Mouse (Mus musculus): ENCODE data around the gene Fam19a1. TPM values are rescaled to one million over a fixed set of nuclear protein-coding genes. Genes with fewer than 3 reads are reported as not detected.

Gene Fam19a1
- total and polyA plus RNA-seq, 2 experiments from 2014 or later = 17.1 to 22.3 TPM

DNA sequence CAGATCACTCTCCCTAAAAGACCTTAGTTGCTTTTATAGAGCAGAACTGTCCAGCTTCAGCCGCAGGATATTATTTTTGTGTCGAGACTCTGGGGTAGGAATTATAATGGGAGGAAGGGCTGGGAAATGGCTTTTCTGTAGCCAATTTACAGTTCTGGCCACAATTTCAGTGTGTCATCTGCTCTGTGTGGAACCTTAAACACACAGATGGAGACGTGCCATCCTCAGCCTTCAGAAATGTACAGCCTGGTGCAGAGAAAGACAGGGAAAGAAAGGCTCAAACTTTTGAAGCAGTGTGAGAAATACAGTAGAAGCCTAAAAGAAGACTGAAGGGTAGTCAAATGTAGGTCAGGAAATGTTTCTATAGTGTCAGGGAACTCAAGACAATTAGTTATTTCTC lies 519.3 kb downstream of the Fam19a1 start:
- 25% methylated on average over 3 of the region's 3 CpGs for WGBS
- H3K9ac ChIP-seq = no peak overlapping the region
- no peaks in the 10 kb centered on the region for H3K4me1 ChIP-seq (ENCODE audit: insufficient read depth)
- no peak for TF ChIP-seq CTCF (IDR thresholded peaks at IDR 0.05; ENCODE audit: low read depth)
- H3K4me2 ChIP-seq (ENCODE audit: low read depth) = no peak overlapping the region
- H3K36me3 ChIP-seq (ENCODE audit: insufficient read depth) = no peaks in the 10 kb centered on the region
- ATAC-seq (no peak), DNase-seq (peak; percentile 28)
- no peak overlapping the region for H3K27ac ChIP-seq (ENCODE audit: low read depth, low read length)
- no peaks in the 10 kb centered on the region for H3K9me3 ChIP-seq (ENCODE audit: low read length)
- no peak overlapping the region for H3K4me3 ChIP-seq (ENCODE audit: low read depth, low read length)
- no peaks in the 10 kb centered on the region for H3K27me3 ChIP-seq (ENCODE audit: insufficient read depth, low read length)

DNA sequence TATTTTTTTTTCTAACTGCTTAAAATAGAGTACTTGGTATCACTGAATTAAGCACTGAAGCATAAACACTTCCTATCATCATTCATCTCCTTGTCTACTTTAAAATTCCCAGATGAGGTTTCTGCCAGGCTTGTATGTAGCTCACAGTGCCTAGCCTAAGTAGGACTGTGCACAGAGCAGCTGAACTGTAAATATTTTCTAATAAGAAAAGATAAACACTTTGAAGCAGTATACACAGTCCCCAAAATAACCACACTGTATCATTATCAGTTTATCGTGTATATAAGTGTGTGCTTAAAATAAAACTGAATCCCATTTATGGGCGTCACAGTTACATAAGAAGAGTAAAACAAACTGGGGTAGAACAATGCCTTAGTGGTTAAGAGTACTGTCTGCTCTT lies 522.7 kb downstream of the Fam19a1 start:
- no peak overlapping the region for H3K9ac ChIP-seq
- no peaks in the 10 kb centered on the region for H3K4me1 ChIP-seq (ENCODE audit: insufficient read depth)
- H3K27ac ChIP-seq (ENCODE audit: low read depth, low read length) = no peak overlapping the region
- ATAC-seq (no peak), DNase-seq (no peak)
- no peaks in the 10 kb centered on the region for H3K36me3 ChIP-seq (ENCODE audit: insufficient read depth)
- no peaks in the 10 kb centered on the region for H3K9me3 ChIP-seq (ENCODE audit: low read length)
- no peak overlapping the region for H3K4me2 ChIP-seq (ENCODE audit: low read depth)
- no peak for TF ChIP-seq CTCF (IDR thresholded peaks at IDR 0.05; ENCODE audit: low read depth)
- WGBS = 81% methylated on average over 2 of the region's 2 CpGs
- no peaks in the 10 kb centered on the region for H3K27me3 ChIP-seq (ENCODE audit: insufficient read depth, low read length)
- H3K4me3 ChIP-seq (ENCODE audit: low read depth, low read length) = no peak overlapping the region

DNA sequence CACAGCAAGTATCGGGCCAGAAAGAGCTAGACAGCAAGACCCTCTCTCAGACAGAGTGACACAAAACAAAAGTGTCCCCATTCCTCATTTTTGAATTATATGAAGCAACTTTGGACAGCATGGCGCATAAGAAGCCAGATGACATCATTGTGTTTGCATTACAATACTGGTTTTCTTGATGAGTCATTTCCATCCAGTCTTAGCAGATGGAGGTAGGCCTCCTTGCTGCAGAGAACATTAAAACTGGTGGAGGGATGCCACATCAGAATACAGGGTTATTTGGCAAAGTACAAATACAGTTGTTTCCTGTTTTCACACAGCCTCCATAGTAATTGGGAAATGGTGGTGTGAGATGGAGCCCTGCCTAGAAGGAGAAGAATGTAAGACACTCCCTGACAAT lies 535.8 kb downstream of the Fam19a1 start:
- DNase-seq (no peak), ATAC-seq (no peak)
- Histone ChIP-seq H3K4me1 (ENCODE audit: insufficient read depth) (no peaks in the 10 kb centered on the region), H3K27ac (ENCODE audit: low read depth, low read length) (no peak overlapping the region), H3K27me3 (ENCODE audit: insufficient read depth, low read length) (no peaks in the 10 kb centered on the region), H3K4me3 (ENCODE audit: low read depth, low read length) (no peak overlapping the region), H3K9ac (no peak overlapping the region), H3K4me2 (ENCODE audit: low read depth) (no peak overlapping the region), H3K36me3 (ENCODE audit: insufficient read depth) (no peaks in the 10 kb centered on the region), H3K9me3 (ENCODE audit: low read length) (no peaks in the 10 kb centered on the region)
- TF ChIP-seq CTCF (IDR thresholded peaks at IDR 0.05; ENCODE audit: low read depth) = no peak
- 78% methylated on average over 2 of the region's 2 CpGs for WGBS

DNA sequence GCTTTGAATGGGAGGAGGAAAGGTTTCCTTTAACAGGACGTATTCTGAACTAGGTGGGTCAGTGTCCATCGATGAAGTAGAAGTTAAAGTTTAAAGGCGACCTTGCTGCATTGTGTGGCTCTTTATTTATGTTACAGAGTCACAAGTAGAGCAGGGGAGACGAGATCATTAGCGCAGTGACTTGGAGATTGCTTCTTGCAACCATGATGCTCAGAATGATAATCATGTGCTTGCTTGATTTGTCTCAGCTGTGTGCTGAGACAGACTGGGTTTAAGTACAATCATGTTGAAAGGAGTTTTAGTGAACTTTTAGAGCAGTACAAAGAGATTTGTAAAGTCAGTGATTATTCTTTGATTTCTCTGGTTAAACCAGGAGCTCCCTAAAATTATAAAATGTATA lies 536.3 kb downstream of the Fam19a1 start:
- Histone ChIP-seq H3K27me3 (ENCODE audit: insufficient read depth, low read length) (no peaks in the 10 kb centered on the region), H3K4me1 (ENCODE audit: insufficient read depth) (no peaks in the 10 kb centered on the region), H3K4me3 (ENCODE audit: low read depth, low read length) (no peak overlapping the region), H3K36me3 (ENCODE audit: insufficient read depth) (no peaks in the 10 kb centered on the region), H3K27ac (ENCODE audit: low read depth, low read length) (no peak overlapping the region), H3K9ac (no peak overlapping the region), H3K4me2 (ENCODE audit: low read depth) (no peak overlapping the region), H3K9me3 (ENCODE audit: low read length) (no peaks in the 10 kb centered on the region)
- ATAC-seq = no peak
- no peak for DNase-seq
- whole genome bisulfite sequencing = 85% methylated on average over 5 of the region's 5 CpGs
- TF ChIP-seq CTCF (IDR thresholded peaks at IDR 0.05; ENCODE audit: low read depth) = no peak

GRCm38 (mm10) chr6:96666311-96666710 lies 553.4 kb downstream of the Fam19a1 start:
- no peaks in the 10 kb centered on the region for H3K27me3 ChIP-seq (ENCODE audit: insufficient read depth, low read length)
- no peak overlapping the region for H3K4me3 ChIP-seq (ENCODE audit: low read depth, low read length)
- DNase-seq = no peak
- no peaks in the 10 kb centered on the region for H3K9me3 ChIP-seq (ENCODE audit: low read length)
- WGBS = 94% methylated on average over 1 of the region's 1 CpGs
- no peak overlapping the region for H3K4me2 ChIP-seq (ENCODE audit: low read depth)
- H3K27ac ChIP-seq (ENCODE audit: low read depth, low read length) = no peak overlapping the region
- H3K9ac ChIP-seq = no peak overlapping the region
- no peak for ATAC-seq
- no peaks in the 10 kb centered on the region for H3K36me3 ChIP-seq (ENCODE audit: insufficient read depth)
- no peak for TF ChIP-seq CTCF (IDR thresholded peaks at IDR 0.05; ENCODE audit: low read depth)
- H3K4me1 ChIP-seq (ENCODE audit: insufficient read depth) = no peaks in the 10 kb centered on the region

DNA sequence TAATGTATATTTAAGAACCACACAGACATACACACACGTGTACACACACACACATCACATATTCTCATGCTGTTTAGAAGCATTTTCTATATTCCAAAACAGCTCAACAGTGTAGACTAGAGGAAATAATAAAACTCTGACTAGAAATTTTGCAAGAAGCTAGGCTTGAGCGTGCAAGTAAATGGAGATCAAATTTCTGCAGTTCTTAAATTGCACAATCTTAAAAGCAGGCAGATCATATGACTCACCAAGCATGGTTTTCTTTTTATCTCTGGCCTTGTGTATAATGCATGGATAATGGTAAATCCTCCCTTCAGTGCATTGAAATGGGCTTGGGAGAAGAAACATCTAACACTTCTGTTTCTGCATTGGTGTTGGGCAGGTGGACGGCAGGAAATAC lies 564.9 kb downstream of the Fam19a1 start:
- no peak for TF ChIP-seq CTCF (IDR thresholded peaks at IDR 0.05; ENCODE audit: low read depth)
- H3K27ac ChIP-seq (ENCODE audit: low read depth, low read length) = no peak overlapping the region
- no peak overlapping the region for H3K9ac ChIP-seq
- 86% methylated on average over 3 of the region's 3 CpGs for WGBS
- no peaks in the 10 kb centered on the region for H3K27me3 ChIP-seq (ENCODE audit: insufficient read depth, low read length)
- no peak for ATAC-seq
- H3K4me2 ChIP-seq (ENCODE audit: low read depth) = no peak overlapping the region
- DNase-seq = no peak
- H3K4me1 ChIP-seq (ENCODE audit: insufficient read depth) = no peaks in the 10 kb centered on the region
- H3K4me3 ChIP-seq (ENCODE audit: low read depth, low read length) = no peak overlapping the region
- no peaks in the 10 kb centered on the region for H3K9me3 ChIP-seq (ENCODE audit: low read length)
- H3K36me3 ChIP-seq (ENCODE audit: insufficient read depth) = no peaks in the 10 kb centered on the region

Other genes starting within 250 kb of the Fam19a1 start
- gene 1700123L14Rik, start 53.1 kb downstream of the Fam19a1 start, total RNA-seq (2014; rRNA removed) = not detected in 2 replicates
- gene 1700123L14Rik, start 53.1 kb downstream of the Fam19a1 start, polyA plus RNA-seq (2015; fragmentation: Nextera tagmentation; extraction: Ambion mirVana) = 0.08 TPM in 1 of 2 replicates, not detected in the other

Measured in forebrain, postnatal 0 days (tissue).